Mouse (Mus musculus): ENCODE measurements around the gene Cnot3. TPM values are rescaled to one million over a fixed set of nuclear protein-coding genes. Genes with fewer than 3 reads are reported as not detected.

Cnot3 gene
- polyA plus RNA-seq, 1 experiment from 2014 or later: 22.3 TPM

GRCm38 (mm10) chr7:3614021-3614420 is 31.0 kb upstream of the Cnot3 start:
- peaks cover 15% of the 10 kb centered on the region for H3K4me1 ChIP-seq (ENCODE audit: control insufficient read depth, low read depth, low read length)
- WGBS (ENCODE audit: insufficient replicate concordance): 56% methylated on average over 3 of the region's 3 CpGs
- no peak for ATAC-seq (ENCODE audit: low read depth)
- H3K27ac ChIP-seq (ENCODE audit: low read length): no peak overlapping the region
- H3K4me3 ChIP-seq (ENCODE audit: low read depth, low read length): no peak overlapping the region
- no peaks in the 10 kb centered on the region for H3K36me3 ChIP-seq (ENCODE audit: control insufficient read depth, insufficient read depth)
- H3K9me3 ChIP-seq (replicated peaks; ENCODE audit: control insufficient read depth, low read length): no peaks in the 10 kb centered on the region
- H3K4me2 ChIP-seq (ENCODE audit: low read depth, low read length): no peak overlapping the region
- H3K9ac ChIP-seq (ENCODE audit: low read depth, low read length): no peak overlapping the region
- H3K27me3 ChIP-seq (ENCODE audit: control insufficient read depth, insufficient read depth, low read depth, low read length): no peaks in the 10 kb centered on the region

DNA sequence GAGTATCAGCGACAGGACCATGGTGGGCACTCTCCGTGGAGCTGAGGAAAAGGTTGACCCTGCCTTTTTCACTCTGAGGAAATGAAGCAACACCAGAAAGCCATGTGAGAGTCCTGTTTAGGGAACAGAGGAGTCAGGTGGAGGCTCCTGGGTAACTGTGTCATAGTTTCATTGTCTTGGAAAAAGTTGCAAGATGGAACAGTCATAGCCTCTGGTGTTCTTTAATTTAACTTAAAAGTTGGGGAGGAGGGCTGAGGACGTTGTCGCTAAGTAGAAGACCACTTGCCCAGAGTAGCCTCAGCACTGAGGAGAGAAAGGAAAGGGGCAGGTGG is 29.0 kb upstream of the Cnot3 start, which contains the start of gene Oscar:
Gene Oscar (minus strand): TSS at position 101 of the 332 bp plus-strand sequence.
- Histone ChIP-seq H3K27ac (ENCODE audit: low read length) (peak within 1 kb of the TSS; percentile 74; the same call in 1 of the 2 replicates), H3K4me3 (ENCODE audit: low read depth, low read length) (peak within 1 kb of the TSS; percentile 85), H3K4me2 (ENCODE audit: low read depth, low read length) (peak within 1 kb of the TSS; percentile 76), H3K4me1 (ENCODE audit: control insufficient read depth, low read depth, low read length) (peaks cover 15% of the 10 kb centered on the region), H3K9ac (ENCODE audit: low read depth, low read length) (peak within 1 kb of the TSS; percentile 31; the same call in 1 of the 2 replicates), H3K27me3 (ENCODE audit: control insufficient read depth, insufficient read depth, low read depth, low read length) (no peaks in the 10 kb centered on the region), H3K9me3 (replicated peaks; ENCODE audit: control insufficient read depth, low read length) (no peaks in the 10 kb centered on the region), H3K36me3 (ENCODE audit: control insufficient read depth, insufficient read depth) (peaks cover 10% of the 10 kb centered on the region)
- ATAC-seq (ENCODE audit: low read depth): no peak
- whole genome bisulfite sequencing (ENCODE audit: insufficient replicate concordance): 51% methylated on average over 4 of the region's 4 CpGs

DNA sequence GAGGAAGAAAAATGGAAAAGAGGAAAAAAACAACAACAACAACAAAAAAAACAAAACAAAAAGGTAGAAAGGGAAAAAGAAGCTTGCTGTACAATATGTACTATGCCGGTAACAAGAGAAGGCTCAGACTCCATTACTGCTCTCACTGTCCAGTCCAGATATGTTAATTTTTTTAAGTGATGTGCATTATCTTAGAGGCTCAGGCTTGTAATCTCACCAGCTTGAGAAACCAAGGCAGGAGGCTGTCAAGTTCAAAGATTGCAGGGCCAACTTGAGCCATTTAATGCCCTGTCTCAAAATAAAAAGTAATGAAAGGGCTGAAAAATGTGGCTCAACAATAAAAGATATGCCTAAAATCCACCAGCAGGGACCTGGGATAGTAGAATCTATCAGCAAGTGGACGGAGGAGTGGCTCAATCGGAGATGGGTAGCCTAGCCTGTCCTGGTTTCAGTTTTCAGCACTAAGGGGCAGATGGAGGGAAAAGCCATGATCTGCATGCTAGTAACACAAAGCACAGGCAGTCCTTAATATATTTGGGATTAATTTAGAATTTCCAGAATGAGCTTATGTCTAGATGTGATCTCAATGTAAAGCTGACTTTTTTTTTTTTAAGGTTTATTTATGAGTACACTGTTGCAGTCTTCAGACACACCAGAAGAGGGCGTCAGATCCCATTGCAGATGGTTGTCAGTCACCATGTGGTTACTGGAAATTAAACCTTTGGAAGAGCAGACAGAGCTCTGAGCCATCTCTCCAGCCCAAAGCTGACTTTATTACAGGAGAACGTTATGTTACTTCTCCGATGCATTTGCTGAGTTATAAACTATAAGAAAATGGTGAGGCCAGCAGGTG is 28.5 kb upstream of the Cnot3 start:
- Histone ChIP-seq H3K9ac (ENCODE audit: low read depth, low read length) (peak overlapping the region; percentile 31; the same call in 1 of the 2 replicates), H3K4me1 (ENCODE audit: control insufficient read depth, low read depth, low read length) (peaks cover 15% of the 10 kb centered on the region), H3K9me3 (replicated peaks; ENCODE audit: control insufficient read depth, low read length) (no peaks in the 10 kb centered on the region), H3K27ac (ENCODE audit: low read length) (peak overlapping the region; percentile 74; the same call in 1 of the 2 replicates), H3K4me3 (ENCODE audit: low read depth, low read length) (peak overlapping the region; percentile 85), H3K36me3 (ENCODE audit: control insufficient read depth, insufficient read depth) (peaks cover 11% of the 10 kb centered on the region), H3K27me3 (ENCODE audit: control insufficient read depth, insufficient read depth, low read depth, low read length) (no peaks in the 10 kb centered on the region), H3K4me2 (ENCODE audit: low read depth, low read length) (peak overlapping the region; percentile 76)
- ATAC-seq (ENCODE audit: low read depth): peak; percentile 19
- WGBS (ENCODE audit: insufficient replicate concordance): 24% methylated on average over 6 of the region's 6 CpGs

- Histone ChIP-seq H3K36me3 (ENCODE audit: control insufficient read depth, insufficient read depth) (peaks cover 11% of the 10 kb centered on the region), H3K4me1 (ENCODE audit: control insufficient read depth, low read depth, low read length) (peaks cover 15% of the 10 kb centered on the region), H3K9me3 (replicated peaks; ENCODE audit: control insufficient read depth, low read length) (no peaks in the 10 kb centered on the region), H3K4me2 (ENCODE audit: low read depth, low read length) (peak within 1 kb of the TSS; percentile 76), H3K27me3 (ENCODE audit: control insufficient read depth, insufficient read depth, low read depth, low read length) (no peaks in the 10 kb centered on the region), H3K9ac (ENCODE audit: low read depth, low read length) (peak within 1 kb of the TSS; percentile 88), H3K27ac (ENCODE audit: low read length) (peak within 1 kb of the TSS; percentile 74), H3K4me3 (ENCODE audit: low read depth, low read length) (peak within 1 kb of the TSS; percentile 85)
- under 1% methylated on average over 32 of the region's 32 CpGs for WGBS (ENCODE audit: insufficient replicate concordance)
- peak; percentile 96 for ATAC-seq (ENCODE audit: low read depth)
Measured at GRCm38 (mm10) chr7:3617242-3617995, 27.6 kb upstream of the Cnot3 start, which contains the start of gene Ndufa3. Gene Ndufa3 (plus strand): TSS chr7:3617373.

GRCm38 (mm10) chr7:3629030-3629429 is 16.0 kb upstream of the Cnot3 start:
- Histone ChIP-seq H3K27me3 (ENCODE audit: control insufficient read depth, insufficient read depth, low read depth, low read length) (no peaks in the 10 kb centered on the region), H3K4me3 (ENCODE audit: low read depth, low read length) (peak overlapping the region; percentile 72), H3K9ac (ENCODE audit: low read depth, low read length) (peak overlapping the region; percentile 79), H3K4me1 (ENCODE audit: control insufficient read depth, low read depth, low read length) (peaks cover 17% of the 10 kb centered on the region), H3K27ac (ENCODE audit: low read length) (peak overlapping the region; percentile 83), H3K36me3 (ENCODE audit: control insufficient read depth, insufficient read depth) (peaks cover 8% of the 10 kb centered on the region), H3K9me3 (replicated peaks; ENCODE audit: control insufficient read depth, low read length) (no peaks in the 10 kb centered on the region), H3K4me2 (ENCODE audit: low read depth, low read length) (peak overlapping the region; percentile 94)
- 29% methylated on average over 4 of the region's 4 CpGs for WGBS (ENCODE audit: insufficient replicate concordance)
- ATAC-seq (ENCODE audit: low read depth): no peak

- peaks cover 5% of the 10 kb centered on the region; the same call in 1 of the 2 replicates for H3K36me3 ChIP-seq (ENCODE audit: control insufficient read depth, insufficient read depth)
- under 1% methylated on average over 47 of the region's 47 CpGs for WGBS (ENCODE audit: insufficient replicate concordance)
Measured at GRCm38 (mm10) chr7:3629543-3630477, 15.3 kb upstream of the Cnot3 start, which contains the start of the genes Tfpt and Prpf31. Gene Tfpt (minus strand): TSS chr7:3629929. Gene Prpf31 (plus strand): TSS chr7:3629985.

GRCm38 (mm10) chr7:3630478-3630815 is 14.6 kb upstream of the Cnot3 start:
- Histone ChIP-seq H3K4me2 (ENCODE audit: low read depth, low read length) (peak overlapping the region; percentile 94), H3K9ac (ENCODE audit: low read depth, low read length) (peak overlapping the region; percentile 62), H3K36me3 (ENCODE audit: control insufficient read depth, insufficient read depth) (peaks cover 4% of the 10 kb centered on the region; the same call in 1 of the 2 replicates), H3K27ac (ENCODE audit: low read length) (no peak overlapping the region), H3K27me3 (ENCODE audit: control insufficient read depth, insufficient read depth, low read depth, low read length) (no peaks in the 10 kb centered on the region), H3K4me1 (ENCODE audit: control insufficient read depth, low read depth, low read length) (peaks cover 17% of the 10 kb centered on the region), H3K9me3 (replicated peaks; ENCODE audit: control insufficient read depth, low read length) (no peaks in the 10 kb centered on the region), H3K4me3 (ENCODE audit: low read depth, low read length) (peak overlapping the region; percentile 72)
- 48% methylated on average over 3 of the region's 3 CpGs for WGBS (ENCODE audit: insufficient replicate concordance)
- no peak for ATAC-seq (ENCODE audit: low read depth)

More at GRCm38 (mm10) chr7:3629543-3630477, 15.3 kb upstream of the Cnot3 start, which contains the start of the genes Tfpt and Prpf31:
- peak within 1 kb of the TSS; percentile 79 for H3K9ac ChIP-seq (ENCODE audit: low read depth, low read length)
- ATAC-seq (ENCODE audit: low read depth): peak; percentile 90
- H3K4me1 ChIP-seq (ENCODE audit: control insufficient read depth, low read depth, low read length): peaks cover 17% of the 10 kb centered on the region
- no peaks in the 10 kb centered on the region for H3K9me3 ChIP-seq (replicated peaks; ENCODE audit: control insufficient read depth, low read length)
- H3K4me3 ChIP-seq (ENCODE audit: low read depth, low read length): peak within 1 kb of the TSS; percentile 72
- H3K27ac ChIP-seq (ENCODE audit: low read length): peak within 1 kb of the TSS; percentile 83
- no peaks in the 10 kb centered on the region for H3K27me3 ChIP-seq (ENCODE audit: control insufficient read depth, insufficient read depth, low read depth, low read length)
- H3K4me2 ChIP-seq (ENCODE audit: low read depth, low read length): peak within 1 kb of the TSS; percentile 94

- no peaks in the 10 kb centered on the region for H3K27me3 ChIP-seq (ENCODE audit: control insufficient read depth, insufficient read depth, low read depth, low read length)
- peaks cover 18% of the 10 kb centered on the region for H3K36me3 ChIP-seq (ENCODE audit: control insufficient read depth, insufficient read depth)
- 31% methylated on average over 5 of the region's 5 CpGs for WGBS (ENCODE audit: insufficient replicate concordance)
- H3K4me2 ChIP-seq (ENCODE audit: low read depth, low read length): no peak overlapping the region
- ATAC-seq (ENCODE audit: low read depth): no peak
- H3K4me1 ChIP-seq (ENCODE audit: control insufficient read depth, low read depth, low read length): peaks cover 32% of the 10 kb centered on the region
- no peak overlapping the region for H3K27ac ChIP-seq (ENCODE audit: low read length)
- no peaks in the 10 kb centered on the region for H3K9me3 ChIP-seq (replicated peaks; ENCODE audit: control insufficient read depth, low read length)
- H3K9ac ChIP-seq (ENCODE audit: low read depth, low read length): no peak overlapping the region
- no peak overlapping the region for H3K4me3 ChIP-seq (ENCODE audit: low read depth, low read length)
Measured at GRCm38 (mm10) chr7:3643412-3643811, 1.7 kb upstream of the Cnot3 start.
